Mouse (Mus musculus) ES-E14 (cell line): ENCODE results near the gene 2310011J03Rik. TPM values are rescaled to one million over a fixed set of nuclear protein-coding genes. Genes with fewer than 3 reads are reported as not detected.
A peak's percentile ranks its signal among the peaks of the same experiment; 100 is the strongest.

Source experiments
- DNase-seq: peaks from one replicate; pipeline ENCODE4 v3.0.0-alpha.2; 2013; ENCODE audit warnings: low read depth, low spot score
- H3K27ac ChIP-seq: 2 replicates; pipeline ENCODE4 v1.5.1; 2012; ENCODE audit warnings: low read depth, mild to moderate bottlenecking, low read length, moderate library complexity, mixed read lengths; ENCODE audit not compliant: poor library complexity, insufficient read depth, severe bottlenecking
- H3K36me3 ChIP-seq: 2 replicates; pipeline ENCODE4 v1.6.1; 2012; ENCODE audit warnings: mild to moderate bottlenecking, low read length, moderate library complexity, mixed read lengths; ENCODE audit not compliant: control insufficient read depth, poor library complexity, insufficient read depth, severe bottlenecking
- H3K4me1 ChIP-seq, 2 experiments: fragments of 150-350 bp in 1 of 2; sonication (generic) in 1 of 2; 2 replicates each; pipeline ENCODE4 v1.6.1; 2012; ENCODE audit warnings: low read length in 2 of 2, mild to moderate bottlenecking in 1 of 2, mixed read lengths in 1 of 2; ENCODE audit not compliant: control insufficient read depth in 2 of 2, insufficient read depth in 2 of 2, poor library complexity in 1 of 2
- H3K4me3 ChIP-seq, 2 experiments: fragments of 150-350 bp in 1 of 2; sonication (generic) in 1 of 2; 2 replicates each; pipeline ENCODE4 v1.5.1; 2012; ENCODE audit warnings: low read length in 2 of 2, low read depth in 1 of 2, mild to moderate bottlenecking in 1 of 2, mixed read lengths in 1 of 2; ENCODE audit not compliant: insufficient read depth in 1 of 2, poor library complexity in 1 of 2, severe bottlenecking in 1 of 2
- H3K9ac ChIP-seq: 2 replicates; pipeline ENCODE4 v1.6.1; 2012; ENCODE audit warnings: low read depth, mild to moderate bottlenecking, low read length, mixed read lengths; ENCODE audit not compliant: poor library complexity, insufficient read depth, severe bottlenecking
- H3K9me3 ChIP-seq: fragments of 150-350 bp; sonication (generic); 2 replicates; pipeline ENCODE4 v1.6.1; 2012; ENCODE audit warnings: low read depth, mild to moderate bottlenecking, low read length; ENCODE audit not compliant: control insufficient read depth, insufficient read depth
- CHD2 ChIP-seq: IDR thresholded peaks from 2 replicates; pipeline ENCODE4 v1.6.1; 2014; ENCODE audit warnings: mild to moderate bottlenecking, low read depth, low read length, inconsistent platforms
- HCFC1 ChIP-seq: IDR thresholded peaks from 2 replicates; pipeline ENCODE4 v1.6.1; 2012; ENCODE audit warnings: low read length, inconsistent platforms, borderline replicate concordance; ENCODE audit not compliant: insufficient read depth
- MAFK ChIP-seq: IDR thresholded peaks from 2 replicates; pipeline ENCODE4 v1.6.1; 2014; ENCODE audit warnings: mild to moderate bottlenecking, low read depth, low read length, inconsistent platforms; ENCODE audit not compliant: insufficient read depth
- ZC3H11A ChIP-seq: IDR thresholded peaks from 2 replicates; pipeline ENCODE4 v1.6.1; 2012; ENCODE audit warnings: low read depth, mild to moderate bottlenecking, inconsistent platforms, low read length, borderline replicate concordance
- ZNF384 ChIP-seq: IDR thresholded peaks from 2 replicates; pipeline ENCODE4 v1.6.1; 2012; ENCODE audit warnings: low read depth, low read length, inconsistent platforms
- in situ Hi-C, 2 experiments: fragments of 600-800 bp; cut with MboI; formaldehyde crosslinking; loops; one replicate each; pipeline ENCODE4 v1.15.1; 2025; ENCODE audit warnings: low sequenced_read_pairs in 2 of 2, inconsistent platforms in 1 of 2; ENCODE audit not compliant: unreplicated experiment in 2 of 2
- total RNA-seq: library from RNA; depleted of rRNA; stranded (reverse); fragments of 300-350 nt; gene quantifications from 2 replicates; pipeline ENCODE4 v1.2.3, GENCODE M21; 2012

Gene 2310011J03Rik
- total RNA-seq, 1 experiment = 33.4 TPM

DNA sequence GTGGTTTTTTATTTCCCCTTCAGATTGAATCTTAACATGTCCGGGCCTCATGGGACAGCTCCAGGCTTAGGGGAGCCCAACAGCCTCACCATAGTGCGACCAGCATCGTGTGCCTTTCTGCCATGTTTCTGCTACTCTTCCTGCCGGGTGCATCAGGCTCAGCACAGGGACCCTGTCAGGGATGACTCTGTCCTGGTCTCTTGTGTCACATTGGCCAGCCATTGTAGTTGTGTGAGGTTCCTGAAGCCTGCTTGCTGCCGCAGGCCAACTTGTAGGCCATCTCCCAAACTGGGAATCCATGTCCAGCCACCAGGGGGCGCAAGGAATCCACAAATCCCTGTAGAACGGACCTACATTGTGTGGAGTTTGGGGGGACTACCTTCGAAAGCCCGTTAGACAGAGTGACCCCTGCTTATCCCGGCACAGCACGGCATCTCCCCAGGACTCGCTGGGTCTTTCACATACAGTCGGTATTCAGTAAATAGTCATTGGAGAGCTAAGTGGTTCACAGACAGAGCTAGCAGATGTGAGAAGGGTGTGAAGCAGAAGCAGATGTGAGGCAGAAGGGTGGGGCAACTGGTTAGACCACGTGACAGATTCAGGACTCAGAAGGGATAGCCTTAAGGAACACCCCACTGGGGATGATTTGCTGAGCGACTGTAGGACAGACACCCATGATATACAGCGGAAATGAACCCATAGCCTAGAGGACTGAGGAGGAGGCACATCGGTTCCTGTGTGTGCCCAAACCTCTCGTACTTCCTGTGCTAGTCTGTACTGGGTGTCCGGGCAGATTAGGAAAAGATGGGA is 19.8 kb upstream of the 2310011J03Rik start:
- no peak overlapping the region for H3K27ac ChIP-seq
- in situ Hi-C loops = no loop called here
- no peak for TF ChIP-seq CHD2
- no peak for TF ChIP-seq ZNF384
- TF ChIP-seq MAFK = no peak
- TF ChIP-seq ZC3H11A = no peak
- TF ChIP-seq HCFC1 = no peak
- peak overlapping the region; percentile 15; the same call in 1 of the 2 replicates for H3K9ac ChIP-seq
- H3K9me3 ChIP-seq = no peaks in the 10 kb centered on the region
- peak; percentile 88 for DNase-seq
- no peak overlapping the region for H3K4me3 ChIP-seq
- H3K36me3 ChIP-seq = peaks cover 4% of the 10 kb centered on the region; the same call in 1 of the 2 replicates
- peaks cover 2 to 36% of the 10 kb centered on the region in 2 experiments; a peak in 3 of 4 replicates for H3K4me1 ChIP-seq

DNA sequence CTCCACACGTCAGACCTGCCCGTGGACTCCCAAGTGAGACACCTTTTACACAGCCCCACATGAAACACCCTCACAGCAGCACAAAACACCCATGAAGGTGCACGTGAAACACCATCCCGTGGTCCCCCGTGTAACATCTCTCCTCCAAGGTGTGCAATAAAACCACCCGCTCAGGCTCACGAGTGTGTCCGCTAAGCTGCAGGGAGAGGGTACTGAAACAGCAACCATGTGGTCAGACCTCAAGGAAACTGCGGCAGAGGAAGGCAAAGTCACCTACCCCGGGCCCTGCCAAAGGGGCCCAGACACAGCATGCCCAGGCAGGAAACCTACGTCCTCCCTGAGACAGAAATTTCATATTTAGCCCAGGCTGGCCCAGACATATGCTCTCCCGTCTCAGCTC is 15.9 kb upstream of the 2310011J03Rik start:
- in situ Hi-C loops = no loop called here

DNA sequence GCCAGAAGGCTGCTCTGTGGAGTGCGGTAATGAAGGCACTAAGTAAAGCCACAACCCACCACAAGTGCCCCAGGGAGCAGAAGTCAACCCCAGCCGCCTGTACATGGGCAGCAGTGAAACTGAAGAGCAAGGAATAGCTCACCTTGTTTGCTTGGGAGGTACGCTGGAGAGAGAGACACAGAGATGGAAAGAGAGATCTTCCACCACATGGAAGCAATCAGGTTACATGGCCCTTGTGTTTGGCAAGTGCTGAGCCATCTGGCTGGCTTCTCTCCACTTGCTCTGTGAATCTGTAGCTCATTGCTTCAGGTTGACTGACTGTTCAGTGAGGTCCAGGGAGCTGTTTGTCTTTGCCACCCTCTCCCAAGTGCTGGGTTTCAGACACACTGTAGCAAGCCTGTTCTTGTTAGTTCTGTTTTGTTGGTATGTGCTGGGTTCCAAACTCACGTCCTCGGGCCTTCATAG is 12.2 kb upstream of the 2310011J03Rik start:
- Histone ChIP-seq H3K27ac (no peak overlapping the region), H3K4me1 (peaks cover 2 to 25% of the 10 kb centered on the region in 2 experiments; a peak in 3 of 4 replicates), H3K9me3 (no peaks in the 10 kb centered on the region), H3K36me3 (peaks cover 4% of the 10 kb centered on the region; the same call in 1 of the 2 replicates), H3K4me3 (no peak overlapping the region), H3K9ac (no peak overlapping the region)
- no peak for DNase-seq
- TF ChIP-seq MAFK (no peak), ZC3H11A (no peak), HCFC1 (no peak), ZNF384 (no peak), CHD2 (no peak)
- in situ Hi-C loops = no loop called here

More for the DNA sequence above, 15.9 kb upstream of the 2310011J03Rik start:
- H3K9ac ChIP-seq = no peak overlapping the region
- no peak overlapping the region for H3K4me3 ChIP-seq
- H3K36me3 ChIP-seq = peaks cover 4% of the 10 kb centered on the region; the same call in 1 of the 2 replicates
- H3K9me3 ChIP-seq = no peaks in the 10 kb centered on the region
- 0 out of 2 replicates have a peak overlapping the region, but pooled peaks have one; percentile 12 for H3K27ac ChIP-seq
- DNase-seq = no peak
- no peak for TF ChIP-seq ZNF384
- peaks cover 2 to 27% of the 10 kb centered on the region in 2 experiments; a peak in 3 of 4 replicates for H3K4me1 ChIP-seq

DNA sequence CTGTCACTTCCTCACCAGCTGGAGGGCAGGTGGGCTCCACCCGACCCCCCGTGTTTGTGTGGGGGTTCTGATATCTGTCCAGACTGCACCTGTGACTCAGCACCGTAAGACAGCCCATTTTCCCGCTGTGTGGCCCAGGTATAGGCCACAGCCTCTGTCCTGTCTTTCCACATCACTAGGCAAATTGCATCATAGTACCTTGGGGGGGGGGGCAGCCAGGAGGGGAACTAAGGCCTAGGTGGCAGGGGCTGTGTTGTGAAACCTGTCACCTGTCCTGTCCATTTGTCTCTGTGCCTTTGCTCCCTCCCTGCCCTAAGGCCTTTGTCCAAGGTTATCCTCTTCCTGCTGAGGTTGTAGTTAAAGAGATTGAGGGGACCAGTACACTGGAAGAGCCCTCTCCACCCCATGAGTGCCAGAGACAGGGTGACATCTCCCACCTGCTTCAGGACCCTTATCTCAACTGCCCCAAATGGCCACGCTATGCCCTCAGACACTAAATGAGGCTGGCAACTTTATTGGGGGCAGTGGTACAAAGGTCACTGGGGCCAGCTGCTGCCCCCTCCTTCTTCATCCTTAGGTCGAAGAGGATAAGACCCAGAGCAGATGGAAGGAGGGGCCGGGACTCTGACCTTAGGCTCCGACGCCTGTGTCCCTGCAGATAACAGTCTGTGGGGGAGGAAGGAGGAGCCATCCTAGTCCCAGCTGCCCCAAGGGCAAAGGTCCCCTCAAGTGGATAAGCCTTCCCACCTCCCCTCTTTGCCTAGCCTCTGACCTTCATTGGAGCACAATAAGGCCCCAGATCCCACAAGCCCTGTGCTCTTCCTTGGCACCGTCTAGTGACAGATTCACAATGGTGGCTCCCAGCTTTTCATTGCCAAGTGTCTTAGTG is 11.5 kb upstream of the 2310011J03Rik start:
- H3K4me1 ChIP-seq = peaks cover 2 to 25% of the 10 kb centered on the region in 2 experiments; a peak in 3 of 4 replicates
- in situ Hi-C loops = no loop called here
- no peak for DNase-seq
- H3K27ac ChIP-seq = no peak overlapping the region
- no peak overlapping the region for H3K4me3 ChIP-seq
- no peak overlapping the region for H3K9ac ChIP-seq
- TF ChIP-seq CHD2 (no peak), HCFC1 (no peak), MAFK (no peak), ZNF384 (no peak), ZC3H11A (no peak)
- H3K9me3 ChIP-seq = no peaks in the 10 kb centered on the region
- H3K36me3 ChIP-seq = peaks cover 4% of the 10 kb centered on the region; the same call in 1 of the 2 replicates
